Mouse (Mus musculus): ENCODE measurements around the gene Efnb3.
A peak's percentile ranks its signal among the peaks of the same experiment; 100 is the strongest.
"Not testable (repeated sequence)": the region's sequence is repeated elsewhere in the genome, so short reads cannot be mapped to it uniquely, and the experiment has no call there.

Gene Efnb3

GRCm38 (mm10) chr11:69549060-69549656, 10.8 kb downstream of the Efnb3 start, which contains the start of gene Dnah2:
TSS of gene Dnah2 (minus strand) at chr11:69549110.
- DNase-seq (ENCODE audit: low read depth), result no peak

- peak; percentile 60 for DNase-seq (ENCODE audit: low read depth)
Observed at GRCm38 (mm10) chr11:69547071-69547470, 12.9 kb downstream of the Efnb3 start.

GRCm38 (mm10) chr11:69546423-69547053, 13.5 kb downstream of the Efnb3 start:
- DNase-seq (ENCODE audit: low read depth), result peak; percentile 75

- peak; percentile 18 for DNase-seq (ENCODE audit: low read depth)
Observed at GRCm38 (mm10) chr11:69545957-69546356, 14.0 kb downstream of the Efnb3 start.

- no peak for DNase-seq (ENCODE audit: low read depth)
Observed at GRCm38 (mm10) chr11:69543598-69543997, 16.4 kb downstream of the Efnb3 start.

- not testable (repeated sequence) for DNase-seq (ENCODE audit: low read depth)
Observed at GRCm38 (mm10) chr11:69541741-69542140, 18.3 kb downstream of the Efnb3 start.

- DNase-seq (ENCODE audit: low read depth), result no peak
Observed at GRCm38 (mm10) chr11:69540700-69541099, 19.3 kb downstream of the Efnb3 start.

GRCm38 (mm10) chr11:69534990-69535389, 25.0 kb downstream of the Efnb3 start:
- DNase-seq (ENCODE audit: low read depth), result no peak

GRCm38 (mm10) chr11:69532480-69533150, 27.4 kb downstream of the Efnb3 start:
- no peak for DNase-seq (ENCODE audit: low read depth)

- not testable (repeated sequence) for DNase-seq (ENCODE audit: low read depth)
Observed at GRCm38 (mm10) chr11:69530755-69531154, 29.2 kb downstream of the Efnb3 start.

- not testable (repeated sequence) for DNase-seq (ENCODE audit: low read depth)
Observed at GRCm38 (mm10) chr11:69530281-69530680, 29.7 kb downstream of the Efnb3 start.

- DNase-seq (ENCODE audit: low read depth), result no peak
Observed at GRCm38 (mm10) chr11:69528031-69528390, 32.0 kb downstream of the Efnb3 start.

GRCm38 (mm10) chr11:69527098-69528030, 32.6 kb downstream of the Efnb3 start:
- no peak for DNase-seq (ENCODE audit: low read depth)

GRCm38 (mm10) chr11:69526631-69527030, 33.4 kb downstream of the Efnb3 start:
- DNase-seq (ENCODE audit: low read depth), result no peak

- DNase-seq (ENCODE audit: low read depth), result no peak
Observed at GRCm38 (mm10) chr11:69525661-69526060, 34.3 kb downstream of the Efnb3 start.

- no peak for DNase-seq (ENCODE audit: low read depth)
Observed at GRCm38 (mm10) chr11:69523651-69524050, 36.4 kb downstream of the Efnb3 start.

- DNase-seq (ENCODE audit: low read depth), result no peak
Observed at GRCm38 (mm10) chr11:69521526-69522149, 38.4 kb downstream of the Efnb3 start.

- DNase-seq (ENCODE audit: low read depth), result no peak
Observed at GRCm38 (mm10) chr11:69519976-69520375, 40.0 kb downstream of the Efnb3 start.

GRCm38 (mm10) chr11:69516661-69517060, 43.3 kb downstream of the Efnb3 start:
- no peak for DNase-seq (ENCODE audit: low read depth)

GRCm38 (mm10) chr11:69516151-69516640, 43.8 kb downstream of the Efnb3 start:
- no peak for DNase-seq (ENCODE audit: low read depth)

- DNase-seq (ENCODE audit: low read depth), result peak; percentile 82
Observed at GRCm38 (mm10) chr11:69513840-69514239, 46.2 kb downstream of the Efnb3 start.
